ENCODE assay signal across 8 mouse cellular contexts in the genomic region with DNA sequence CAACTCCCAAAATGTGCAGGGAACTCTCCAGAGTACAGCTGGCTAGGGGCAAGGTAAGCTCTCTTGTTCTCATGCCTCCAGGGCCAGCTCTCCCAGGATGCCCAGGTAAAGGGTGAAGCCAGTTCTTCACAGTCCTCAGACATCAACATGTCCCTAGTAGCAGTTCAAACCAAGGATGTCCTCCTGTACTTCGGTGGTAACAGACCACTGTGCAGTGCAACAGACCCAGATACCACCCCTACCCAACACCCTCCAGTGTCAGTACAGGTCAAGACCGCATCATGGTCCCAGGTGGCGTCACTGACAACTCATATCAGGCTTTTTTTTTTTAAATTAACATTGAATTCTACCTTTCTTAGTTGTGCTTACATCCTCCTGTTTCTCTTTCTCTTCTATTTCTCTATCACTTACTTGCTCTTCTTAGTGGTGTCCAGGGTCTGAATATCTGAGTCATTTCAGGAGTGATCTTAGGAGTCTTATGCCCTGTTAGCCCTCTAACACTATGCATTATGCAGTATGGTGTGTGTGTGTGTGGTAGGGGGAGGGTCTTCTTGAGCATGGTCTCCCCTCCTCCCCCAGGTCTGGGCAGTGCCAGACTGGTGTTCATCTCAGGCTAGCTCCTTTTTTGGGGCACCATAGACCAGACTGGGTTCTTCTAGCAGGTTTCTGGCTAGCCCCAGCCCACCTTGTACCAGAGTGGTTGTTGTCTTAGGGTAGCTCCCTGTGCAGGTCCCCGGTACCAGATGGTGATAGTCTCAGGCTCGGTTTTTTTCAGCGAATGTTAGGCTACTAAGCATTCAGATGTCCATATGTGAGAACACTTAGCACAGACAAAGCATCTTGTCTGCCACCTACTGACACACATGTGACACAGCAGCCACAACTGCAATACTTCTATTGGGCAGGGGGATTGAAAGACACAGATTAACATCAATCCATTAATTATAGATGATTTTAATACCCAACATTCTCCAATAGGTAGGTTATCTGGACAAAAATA. TPM values are rescaled to one million over a fixed set of nuclear protein-coding genes. Genes with fewer than 3 reads are reported as not detected.
DNase-seq lines count a peak whose midpoint lies in the region; TF ChIP-seq lines count a peak whose summit lies in the region.

No protein-coding gene starts in this region.

- H3K36me3 ChIP-seq in liver, adult 2 months (ENCODE audit: control insufficient read depth, insufficient read depth, low read length) = no peaks in the 10 kb centered on the region

- no peak overlapping the region for H3K4me3 ChIP-seq in liver, adult 2 months (ENCODE audit: insufficient read depth, low read depth, low read length)

- TF ChIP-seq POLR2A in liver, adult 2 months (IDR thresholded peaks at IDR 0.05; ENCODE audit: extremely low read depth, insufficient read depth, low read length) = no peak

- WGBS in liver, adult 2 months = 46% methylated on average over 6 of the region's 6 CpGs

- no peaks in the 10 kb centered on the region for H3K27me3 ChIP-seq in liver, adult 2 months (ENCODE audit: control insufficient read depth, insufficient read depth, low read length)

- peaks cover 2% of the 10 kb centered on the region; the same call in 1 of the 2 replicates for H3K4me1 ChIP-seq in liver, adult 2 months (ENCODE audit: control insufficient read depth, insufficient read depth, low read length)

- peak; percentile 2 for DNase-seq in ovary, postnatal 14 days (ENCODE audit: low spot score)
- DNase-seq in ovary, postnatal 10 days (ENCODE audit: low spot score) = no peak
- DNase-seq in cerebellum, postnatal 10 days = peak; percentile 63 to 67
- peak; percentile 11 to 36 for DNase-seq in frontal cortex, postnatal 36 days (ENCODE audit: low spot score in 2 of 2)
- DNase-seq in kidney, adult 8-10 months = peak; percentile 4 to 8
- DNase-seq in liver, adult 2 months (ENCODE audit: extremely low read depth, low read depth, low spot score) = peak; percentile 31
- DNase-seq in naive thymus-derived CD4-positive, alpha-beta T cell, adult 2 months (ENCODE audit: low read depth) = peak; percentile 67
- DNase-seq in thymus, postnatal 14 days = peak; percentile 21

- TF ChIP-seq CTCF in liver, adult 2 months (IDR thresholded peaks at IDR 0.05; ENCODE audit: low read depth, low read length) = peak; percentile 47

- no peak overlapping the region for H3K27ac ChIP-seq in liver, adult 2 months (replicated peaks; ENCODE audit: insufficient read depth, low read depth, low read length)

- H3K79me2 ChIP-seq in liver, adult 2 months (ENCODE audit: control insufficient read depth, insufficient read depth, low read length) = no peaks in the 10 kb centered on the region

- H3K9ac ChIP-seq in liver, adult 2 months (ENCODE audit: low read depth, low read length) = no peak overlapping the region

RNA-seq across cellular contexts. Expression of a gene that starts 9.2 kb away (rescaled TPM):
- not detected in 2 replicates for total RNA-seq in liver, adult 2 months (2014; rRNA removed)
- polyA plus RNA-seq in liver, adult 2 months (2012; rRNA removed) = not detected in 2 replicates

RNA-seq across cellular contexts. Expression of a gene that starts 34.4 kb away (rescaled TPM):
- 3.0 and 3.9 TPM in 2 replicates for total RNA-seq in liver, adult 2 months (2014; rRNA removed)
- 1.4 and 1.6 TPM in 2 replicates for polyA plus RNA-seq in liver, adult 2 months (2012; rRNA removed)

RNA-seq across cellular contexts. Expression of a gene that starts 48.5 kb away (rescaled TPM):
- total RNA-seq in liver, adult 2 months (2014; rRNA removed) = not detected in 2 replicates
- not detected in 2 replicates for polyA plus RNA-seq in liver, adult 2 months (2012; rRNA removed)
